Mouse (Mus musculus): ENCODE measurements at regions not wholly inside any gene's neighbourhood (a gene's known extent, or its start where the extent isn't known, plus 50 kb on each side); places are given as distances from the start of the nearest gene placed in this dataset.

DNA sequence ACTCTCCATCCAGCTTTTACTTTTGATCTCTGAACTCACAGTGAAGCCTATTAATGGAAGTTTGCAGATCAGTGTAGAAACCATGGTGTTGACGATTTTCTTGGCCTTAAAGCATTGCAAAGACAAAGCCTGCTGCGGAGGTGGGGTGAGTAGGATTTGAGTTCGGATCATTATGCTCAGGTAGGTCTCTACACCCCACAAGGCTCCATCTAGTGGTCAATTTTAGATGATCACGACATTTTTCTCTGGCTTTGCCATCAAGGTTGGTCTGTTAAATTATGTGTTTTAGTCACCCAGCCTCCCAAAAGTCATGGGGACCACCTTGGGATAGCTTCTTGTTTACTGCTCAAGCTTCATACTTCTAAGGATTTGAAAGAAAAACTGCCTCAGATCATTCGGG lies 340.9 kb upstream of the Hnrnpa3 start:
- TF ChIP-seq CTCF (IDR thresholded peaks at IDR 0.05; ENCODE audit: low read depth, low read length), result no peak
- TF ChIP-seq POLR2A (IDR thresholded peaks at IDR 0.05; ENCODE audit: insufficient read depth, low read length), result no peak
